Mouse (Mus musculus) erythroblast, embryonic 14.5 days (primary cell): ENCODE data around the gene Pdlim1. TPM values are rescaled to one million over a fixed set of nuclear protein-coding genes. Genes with fewer than 3 reads are reported as not detected.

Source experiments
- H3K27me3 ChIP-seq: 2 replicates; pipeline ENCODE4 v1.6.1; 2012; ENCODE audit warnings: inconsistent platforms; ENCODE audit not compliant: control insufficient read depth
- H3K36me3 ChIP-seq: 2 replicates; pipeline ENCODE4 v1.6.1; 2012; ENCODE audit warnings: mild to moderate bottlenecking, inconsistent platforms; ENCODE audit not compliant: control insufficient read depth
- H3K4me1 ChIP-seq: 2 replicates; pipeline ENCODE4 v1.6.1; 2012; ENCODE audit warnings: inconsistent platforms; ENCODE audit not compliant: control insufficient read depth
- H3K4me3 ChIP-seq: replicated peaks from 2 replicates; pipeline ENCODE3; 2012; ENCODE audit warnings: moderate library complexity, mild to moderate bottlenecking, inconsistent platforms
- H3K9me3 ChIP-seq: 2 replicates; pipeline ENCODE4 v1.6.1; 2012; ENCODE audit warnings: low read length, inconsistent platforms, mixed read lengths; ENCODE audit not compliant: control insufficient read depth
- GATA1 ChIP-seq: IDR thresholded peaks from 2 replicates; pipeline ENCODE4 v1.6.1; 2012; ENCODE audit warnings: low read length, inconsistent platforms, mixed read lengths
- TAL1 ChIP-seq: IDR thresholded peaks from 3 replicates; pipeline ENCODE4 v1.6.1; 2012; ENCODE audit warnings: low read length, inconsistent platforms, mixed read lengths
- polyA plus RNA-seq: library from polyadenylated mRNA; stranded (reverse); fragments of >175 nt; gene quantifications from 2 replicates; pipeline ENCODE4 v1.2.3, GENCODE M21; 2012

Pdlim1 gene
- polyA plus RNA-seq, 1 experiment: 1.5 TPM

GRCm38 (mm10) chr19:40272674-40273073 lies 1.0 kb upstream of the Pdlim1 start:
- peaks cover 38% of the 10 kb centered on the region for H3K4me1 ChIP-seq
- no peak for TF ChIP-seq GATA1
- TF ChIP-seq TAL1: no peak
- H3K4me3 ChIP-seq: no peak overlapping the region
- peaks cover 28% of the 10 kb centered on the region for H3K27me3 ChIP-seq
- no peaks in the 10 kb centered on the region; the same call in 1 of the 2 replicates for H3K9me3 ChIP-seq
- H3K36me3 ChIP-seq: peaks cover 3% of the 10 kb centered on the region

- Histone ChIP-seq H3K36me3 (peaks cover 5% of the 10 kb centered on the region), H3K27me3 (peaks cover 28% of the 10 kb centered on the region), H3K9me3 (no peaks in the 10 kb centered on the region), H3K4me3 (peak overlapping the region; percentile 83), H3K4me1 (peaks cover 46% of the 10 kb centered on the region)
- TF ChIP-seq GATA1 (no peak), TAL1 (no peak)
Observed at GRCm38 (mm10) chr19:40270351-40271307, 1.0 kb downstream of the Pdlim1 start.

GRCm38 (mm10) chr19:40269526-40269925 lies 2.1 kb downstream of the Pdlim1 start:
- peaks cover 47% of the 10 kb centered on the region for H3K4me1 ChIP-seq
- no peak for TF ChIP-seq TAL1
- TF ChIP-seq GATA1: no peak
- H3K36me3 ChIP-seq: peaks cover 10% of the 10 kb centered on the region
- H3K27me3 ChIP-seq: peaks cover 28% of the 10 kb centered on the region
- H3K9me3 ChIP-seq: no peaks in the 10 kb centered on the region
- peak overlapping the region; percentile 20 for H3K4me3 ChIP-seq

GRCm38 (mm10) chr19:40268493-40268892 lies 3.1 kb downstream of the Pdlim1 start:
- Histone ChIP-seq H3K4me1 (peaks cover 47% of the 10 kb centered on the region), H3K4me3 (no peak overlapping the region), H3K36me3 (peaks cover 10% of the 10 kb centered on the region), H3K9me3 (no peaks in the 10 kb centered on the region), H3K27me3 (peaks cover 26% of the 10 kb centered on the region)
- TF ChIP-seq GATA1: no peak
- TF ChIP-seq TAL1: no peak

- Histone ChIP-seq H3K9me3 (no peaks in the 10 kb centered on the region), H3K4me3 (no peak overlapping the region), H3K27me3 (peaks cover 17% of the 10 kb centered on the region), H3K36me3 (peaks cover 10% of the 10 kb centered on the region), H3K4me1 (peaks cover 47% of the 10 kb centered on the region)
- TF ChIP-seq GATA1: no peak
- no peak for TF ChIP-seq TAL1
Observed at GRCm38 (mm10) chr19:40267380-40267779, 4.3 kb downstream of the Pdlim1 start.

- Histone ChIP-seq H3K9me3 (no peaks in the 10 kb centered on the region), H3K4me1 (peaks cover 11% of the 10 kb centered on the region), H3K36me3 (peaks cover 9% of the 10 kb centered on the region), H3K27me3 (no peaks in the 10 kb centered on the region), H3K4me3 (no peak overlapping the region)
- TF ChIP-seq GATA1 (no peak), TAL1 (no peak)
Observed at GRCm38 (mm10) chr19:40259485-40259884, 12.2 kb downstream of the Pdlim1 start.

- no peaks in the 10 kb centered on the region for H3K9me3 ChIP-seq
- peaks cover 11% of the 10 kb centered on the region for H3K4me1 ChIP-seq
- no peaks in the 10 kb centered on the region for H3K27me3 ChIP-seq
- TF ChIP-seq TAL1: no peak
- no peak overlapping the region for H3K4me3 ChIP-seq
- peaks cover 9% of the 10 kb centered on the region for H3K36me3 ChIP-seq
Observed at GRCm38 (mm10) chr19:40257396-40257795, 14.2 kb downstream of the Pdlim1 start.

GRCm38 (mm10) chr19:40256376-40257050 lies 15.1 kb downstream of the Pdlim1 start:
- Histone ChIP-seq H3K4me3 (no peak overlapping the region), H3K9me3 (no peaks in the 10 kb centered on the region), H3K27me3 (no peaks in the 10 kb centered on the region), H3K36me3 (peaks cover 9% of the 10 kb centered on the region), H3K4me1 (peaks cover 11% of the 10 kb centered on the region)
- no peak for TF ChIP-seq TAL1

- Histone ChIP-seq H3K36me3 (peaks cover 16% of the 10 kb centered on the region), H3K4me3 (no peak overlapping the region), H3K4me1 (peaks cover 11% of the 10 kb centered on the region), H3K9me3 (no peaks in the 10 kb centered on the region), H3K27me3 (no peaks in the 10 kb centered on the region)
- TF ChIP-seq GATA1: no peak
- no peak for TF ChIP-seq TAL1
Observed at GRCm38 (mm10) chr19:40255561-40255960, 16.1 kb downstream of the Pdlim1 start.
